Mouse (Mus musculus) myocyte (in vitro differentiated cells): ENCODE data around the gene Sin3a. TPM values are rescaled to one million over a fixed set of nuclear protein-coding genes. Genes with fewer than 3 reads are reported as not detected.
A peak's percentile ranks its signal among the peaks of the same experiment; 100 is the strongest.

ENCODE experiments used
- H3K27me3 ChIP-seq: one replicate; pipeline ENCODE4 v1.6.1; 2011; ENCODE audit not compliant: control insufficient read depth, insufficient read depth, insufficient read length
- H3K36me3 ChIP-seq: one replicate; pipeline ENCODE4 v1.6.1; 2011; ENCODE audit not compliant: control insufficient read depth, insufficient read depth
- H3K4me2 ChIP-seq: one replicate; pipeline ENCODE4 v1.6.1; 2011; ENCODE audit warnings: low read depth, control low read depth
- H3K4me3 ChIP-seq: one replicate; pipeline ENCODE4 v1.5.1; 2011; ENCODE audit warnings: mild to moderate bottlenecking, control low read depth, moderate library complexity
- H3K79me2 ChIP-seq: one replicate; pipeline ENCODE4 v1.6.1; 2011; ENCODE audit not compliant: control insufficient read depth, insufficient read depth
- H3ac ChIP-seq: one replicate; pipeline ENCODE4 v1.6.1; 2011; ENCODE audit not compliant: control insufficient read depth, insufficient read length
- CEBPB ChIP-seq: IDR thresholded peaks from 2 replicates; pipeline ENCODE4 v1.6.1; 2011; ENCODE audit warnings: mild to moderate bottlenecking, moderate library complexity; ENCODE audit not compliant: poor library complexity, insufficient read depth, severe bottlenecking
- E2F4 ChIP-seq: IDR thresholded peaks from one replicate; pipeline ENCODE4 v1.6.1; 2011; ENCODE audit warnings: mild to moderate bottlenecking, control low read depth, moderate library complexity; ENCODE audit not compliant: insufficient read depth
- MAX ChIP-seq: IDR thresholded peaks from one replicate; pipeline ENCODE4 v1.6.1; 2011; ENCODE audit warnings: low read depth, mild to moderate bottlenecking, control low read depth
- MYOD1 ChIP-seq, 3 experiments: IDR thresholded peaks; one replicate each; pipeline ENCODE4 v1.6.1; 2011; ENCODE audit warnings: control low read depth in 2 of 3, low read depth in 2 of 3, mild to moderate bottlenecking in 2 of 3, moderate library complexity in 1 of 3; ENCODE audit not compliant: insufficient read length in 2 of 3, control insufficient read depth in 1 of 3
- MYOG ChIP-seq, 3 experiments: IDR thresholded peaks; one replicate each; pipeline ENCODE4 v1.6.1; 2011; ENCODE audit warnings: control low read depth in 2 of 3, low read depth in 2 of 3, mild to moderate bottlenecking in 2 of 3; ENCODE audit not compliant: insufficient read length in 2 of 3, control insufficient read depth in 1 of 3, insufficient read depth in 1 of 3
- POLR2A ChIP-seq: IDR thresholded peaks from one replicate; pipeline ENCODE4 v1.6.1; 2011; ENCODE audit warnings: low read depth, mild to moderate bottlenecking, control low read depth, moderate library complexity; ENCODE audit not compliant: insufficient read length
- POLR2AphosphoS2 ChIP-seq: IDR thresholded peaks from one replicate; pipeline ENCODE4 v1.6.1; 2011; ENCODE audit warnings: low read depth, control low read depth; ENCODE audit not compliant: insufficient read length
- REST ChIP-seq: IDR thresholded peaks from one replicate; pipeline ENCODE4 v1.6.1; 2011; ENCODE audit warnings: mild to moderate bottlenecking, control low read depth, moderate library complexity; ENCODE audit not compliant: insufficient read depth, insufficient read length
- SRF ChIP-seq: IDR thresholded peaks from one replicate; pipeline ENCODE4 v1.6.1; 2011; ENCODE audit warnings: low read depth; ENCODE audit not compliant: control insufficient read depth, insufficient read length
- TCF12 ChIP-seq: IDR thresholded peaks from one replicate; pipeline ENCODE4 v1.6.1; 2011; ENCODE audit warnings: mild to moderate bottlenecking, control low read depth; ENCODE audit not compliant: poor library complexity, insufficient read depth, severe bottlenecking
- TCF3 ChIP-seq: IDR thresholded peaks from one replicate; pipeline ENCODE4 v1.6.1; 2011; ENCODE audit warnings: low read depth, control low read depth; ENCODE audit not compliant: insufficient read length
- USF1 ChIP-seq: IDR thresholded peaks from one replicate; pipeline ENCODE4 v1.6.1; 2011; ENCODE audit warnings: low read depth, mild to moderate bottlenecking, control low read depth, moderate library complexity
- polyA plus RNA-seq: library from polyadenylated mRNA; unstranded; fragments of >200 nt; fragmentation: generic; extraction: Trizol; gene quantifications from one replicate; pipeline ENCODE4 v1.2.1, GENCODE M21; 2012; ENCODE audit warnings: missing spikeins

Sin3a gene
- polyA plus RNA-seq = 13.3 TPM

- TF ChIP-seq CEBPB (no peak), SRF (no peak), TCF3 (no peak), REST (no peak), POLR2A (no peak), MAX (no peak), USF1 (no peak), POLR2AphosphoS2 (no peak), MYOD1 (IDR thresholded peaks at IDR 0.05; ENCODE audit: control insufficient read depth in 1 of 3, insufficient read length in 2 of 3, low read depth in 2 of 3) (no peak)
- Histone ChIP-seq H3K27me3 (no peaks in the 10 kb centered on the region), H3K4me3 (peak within 1 kb of the TSS; percentile 78), H3K79me2 (no peaks in the 10 kb centered on the region), H3K36me3 (no peaks in the 10 kb centered on the region), H3ac (peak within 1 kb of the TSS; percentile 89), H3K4me2 (peak within 1 kb of the TSS; percentile 76)
Measured at GRCm38 (mm10) chr9:57071801-57072351, at the start of gene Sin3a. Sin3a (plus strand) TSS chr9:57072040.

- peaks cover 21% of the 10 kb centered on the region for H3K36me3 ChIP-seq
- no peaks in the 10 kb centered on the region for H3K79me2 ChIP-seq
- TF ChIP-seq USF1 (no peak), TCF12 (no peak), E2F4 (no peak), TCF3 (no peak), MAX (no peak), POLR2A (no peak), SRF (no peak), MYOG (IDR thresholded peaks at IDR 0.05; ENCODE audit: control insufficient read depth in 1 of 3, insufficient read depth in 1 of 3, insufficient read length in 2 of 3, low read depth in 2 of 3) (no peak), POLR2AphosphoS2 (no peak), CEBPB (no peak), MYOD1 (IDR thresholded peaks at IDR 0.05; ENCODE audit: control insufficient read depth in 1 of 3, insufficient read length in 2 of 3, low read depth in 2 of 3) (no peak), REST (no peak)
Measured at GRCm38 (mm10) chr9:57031756-57032155, 40.1 kb upstream of the Sin3a start.

GRCm38 (mm10) chr9:57056237-57056636, 15.6 kb upstream of the Sin3a start:
- peaks cover 17% of the 10 kb centered on the region for H3K36me3 ChIP-seq
- no peaks in the 10 kb centered on the region for H3K79me2 ChIP-seq
- TF ChIP-seq TCF12 = no peak
- no peak for TF ChIP-seq MAX
- no peak for TF ChIP-seq POLR2AphosphoS2
- no peak for TF ChIP-seq TCF3
- H3K4me2 ChIP-seq = no peak overlapping the region
- no peak overlapping the region for H3K4me3 ChIP-seq
- H3K27me3 ChIP-seq = no peaks in the 10 kb centered on the region
- no peak overlapping the region for H3ac ChIP-seq

More at GRCm38 (mm10) chr9:57031756-57032155, 40.1 kb upstream of the Sin3a start:
- Histone ChIP-seq H3ac (no peak overlapping the region), H3K4me2 (no peak overlapping the region), H3K27me3 (no peaks in the 10 kb centered on the region), H3K4me3 (no peak overlapping the region)

GRCm38 (mm10) chr9:57064164-57064563, 7.7 kb upstream of the Sin3a start:
- H3K36me3 ChIP-seq = peaks cover 11% of the 10 kb centered on the region
- no peak overlapping the region for H3ac ChIP-seq
- TF ChIP-seq USF1 (no peak), REST (no peak), MYOD1 (IDR thresholded peaks at IDR 0.05; ENCODE audit: control insufficient read depth in 1 of 3, insufficient read length in 2 of 3, low read depth in 2 of 3) (no peak), MYOG (IDR thresholded peaks at IDR 0.05; ENCODE audit: control insufficient read depth in 1 of 3, insufficient read depth in 1 of 3, insufficient read length in 2 of 3, low read depth in 2 of 3) (no peak)
- no peak overlapping the region for H3K4me2 ChIP-seq
- H3K27me3 ChIP-seq = no peaks in the 10 kb centered on the region
- H3K79me2 ChIP-seq = no peaks in the 10 kb centered on the region
- H3K4me3 ChIP-seq = no peak overlapping the region

GRCm38 (mm10) chr9:57068266-57068665, 3.6 kb upstream of the Sin3a start:
- Histone ChIP-seq H3K79me2 (no peaks in the 10 kb centered on the region), H3K4me2 (no peak overlapping the region), H3K4me3 (no peak overlapping the region), H3K36me3 (no peaks in the 10 kb centered on the region), H3ac (no peak overlapping the region), H3K27me3 (no peaks in the 10 kb centered on the region)
- no peak for TF ChIP-seq MYOD1 (IDR thresholded peaks at IDR 0.05; ENCODE audit: control insufficient read depth in 1 of 3, insufficient read length in 2 of 3, low read depth in 2 of 3)
- TF ChIP-seq POLR2A = no peak
- TF ChIP-seq CEBPB = no peak
- no peak for TF ChIP-seq TCF12
- TF ChIP-seq SRF = no peak
- no peak for TF ChIP-seq USF1
- TF ChIP-seq E2F4 = no peak
- no peak for TF ChIP-seq MAX
- TF ChIP-seq TCF3 = no peak
- TF ChIP-seq REST = no peak
- no peak for TF ChIP-seq POLR2AphosphoS2
- no peak for TF ChIP-seq MYOG (IDR thresholded peaks at IDR 0.05; ENCODE audit: control insufficient read depth in 1 of 3, insufficient read depth in 1 of 3, insufficient read length in 2 of 3, low read depth in 2 of 3)
